Mouse (Mus musculus): ENCODE measurements around the gene Tdrd3.

DNA sequence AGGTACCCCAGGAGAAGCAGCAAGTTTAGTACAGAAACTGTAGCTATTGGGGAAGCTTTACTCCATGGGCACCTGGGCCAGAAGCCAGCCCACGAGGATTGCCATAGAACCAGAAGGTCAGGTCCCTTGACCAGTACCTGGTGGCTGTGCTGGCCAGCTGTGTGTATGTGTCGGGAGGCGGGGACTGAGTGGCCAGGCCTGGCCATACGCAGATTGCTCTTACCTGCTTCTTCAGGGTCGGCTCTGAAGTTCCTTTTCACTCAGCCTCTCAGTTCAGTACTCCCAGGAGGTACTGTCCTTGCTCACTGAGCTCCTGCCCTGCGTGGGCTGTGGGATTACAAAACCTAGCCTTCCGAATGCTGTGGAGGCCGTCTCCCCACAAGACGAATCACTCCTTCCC is 147.4 kb downstream of the Tdrd3 start:
- TF ChIP-seq POLR2A (IDR thresholded peaks at IDR 0.05; ENCODE audit: borderline replicate concordance, insufficient read depth, low read length) (no peak), CTCF (IDR thresholded peaks at IDR 0.05; ENCODE audit: borderline replicate concordance, insufficient read depth, low read depth, low read length) (no peak)
